Mouse (Mus musculus) CH12.LX (cell line): Measurements from ENCODE around the gene Ndufv3. TPM values are rescaled to one million over a fixed set of nuclear protein-coding genes. Genes with fewer than 3 reads are reported as not detected.

ENCODE experiments used
- DNase-seq: peaks from one replicate; pipeline ENCODE4 v3.0.0-alpha.2; 2013; ENCODE audit errors: extremely low read depth
- H3K27ac ChIP-seq: 2 replicates; pipeline ENCODE4 v1.5.1; 2012; ENCODE audit warnings: low read depth, mild to moderate bottlenecking, control low read depth, moderate library complexity; ENCODE audit not compliant: insufficient read depth
- H3K27me3 ChIP-seq: replicated peaks from 2 replicates; pipeline ENCODE3; 2012; ENCODE audit warnings: inconsistent platforms
- H3K36me3 ChIP-seq, 2 experiments: replicated peaks in 1 of 2; 2 replicates each; pipeline versions ENCODE3 to v1.6.1; 2012; ENCODE audit warnings: inconsistent platforms in 1 of 2, low read length in 1 of 2, mild to moderate bottlenecking in 1 of 2, mixed read lengths in 1 of 2, moderate library complexity in 1 of 2; ENCODE audit not compliant: control insufficient read depth in 1 of 2, insufficient read depth in 1 of 2
- H3K4me1 ChIP-seq, 2 experiments: 2 replicates each; pipeline ENCODE4 v1.6.1; 2012; ENCODE audit warnings: inconsistent platforms in 1 of 2, moderate library complexity in 1 of 2; ENCODE audit not compliant: insufficient read depth in 2 of 2, control insufficient read depth in 1 of 2
- H3K4me2 ChIP-seq: 2 replicates; pipeline ENCODE4 v1.6.1; 2012; ENCODE audit warnings: low read depth, mild to moderate bottlenecking, control low read depth; ENCODE audit not compliant: poor library complexity, insufficient read depth, severe bottlenecking
- H3K4me3 ChIP-seq, 3 experiments: fragments of 150-350 bp in 1 of 3; sonication (generic) in 1 of 3; replicated peaks in 1 of 3; 2 replicates each; pipeline versions ENCODE3 to v1.5.1; 2011 to 2012; ENCODE audit warnings: low read depth in 2 of 3, low read length in 2 of 3, mild to moderate bottlenecking in 2 of 3, moderate library complexity in 2 of 3, control low read depth in 1 of 3, improper control_type of control experiment in 1 of 3, inconsistent platforms in 1 of 3, mixed read lengths in 1 of 3; ENCODE audit not compliant: poor library complexity in 1 of 3
- H3K79me2 ChIP-seq: replicated peaks from 2 replicates; pipeline ENCODE4 v1.6.1; 2012; ENCODE audit warnings: mild to moderate bottlenecking, moderate library complexity; ENCODE audit not compliant: control insufficient read depth, poor library complexity, insufficient read depth, severe bottlenecking; ENCODE audit errors: extremely low read depth
- H3K9ac ChIP-seq: 2 replicates; pipeline ENCODE4 v1.6.1; 2012; ENCODE audit warnings: low read depth, mild to moderate bottlenecking, control low read depth, moderate library complexity; ENCODE audit not compliant: insufficient read depth
- H3K9me3 ChIP-seq: replicated peaks from 2 replicates; pipeline ENCODE3; 2012; ENCODE audit warnings: low read length, inconsistent platforms, mixed read lengths
- CHD1 ChIP-seq: IDR thresholded peaks from 2 replicates; pipeline ENCODE4 v1.6.1; 2012; ENCODE audit warnings: low read depth, low read length, improper control_type of control experiment, inconsistent platforms
- ELF1 ChIP-seq: IDR thresholded peaks from 2 replicates; pipeline ENCODE4 v1.6.1; 2014; ENCODE audit warnings: low read depth, mild to moderate bottlenecking, inconsistent platforms, low read length, improper control_type of control experiment
- EP300 ChIP-seq: IDR thresholded peaks from 2 replicates; pipeline ENCODE4 v1.6.1; 2011; ENCODE audit warnings: low read length, improper control_type of control experiment
- IRF4 ChIP-seq: IDR thresholded peaks from 2 replicates; pipeline ENCODE4 v1.6.1; 2014; ENCODE audit warnings: low read depth, mild to moderate bottlenecking, inconsistent platforms, low read length, improper control_type of control experiment
- JUND ChIP-seq: conservative IDR thresholded peaks from 2 replicates; pipeline ENCODE4 v1.6.1; 2011; ENCODE audit warnings: low read depth, low read length, improper control_type of control experiment
- MAFK ChIP-seq: IDR thresholded peaks from 2 replicates; pipeline ENCODE4 v1.6.1; 2011; ENCODE audit warnings: low read length, improper control_type of control experiment; ENCODE audit not compliant: insufficient replicate concordance
- MAX ChIP-seq: IDR thresholded peaks from 2 replicates; pipeline ENCODE4 v1.6.1; 2011; ENCODE audit warnings: low read length, improper control_type of control experiment
- PAX5 ChIP-seq: IDR thresholded peaks from 2 replicates; pipeline ENCODE4 v1.6.1; 2012; ENCODE audit warnings: low read length, inconsistent platforms, mixed read lengths
- RAD21 ChIP-seq: IDR thresholded peaks from 2 replicates; pipeline ENCODE4 v1.6.1; 2011; ENCODE audit warnings: low read depth, mild to moderate bottlenecking, low read length, improper control_type of control experiment, moderate library complexity
- RCOR1 ChIP-seq: conservative IDR thresholded peaks from 2 replicates; pipeline ENCODE4 v1.6.1; 2012; ENCODE audit warnings: low read depth, mild to moderate bottlenecking, inconsistent platforms, low read length, improper control_type of control experiment
- SIN3A ChIP-seq: IDR thresholded peaks from 2 replicates; pipeline ENCODE4 v1.6.1; 2012; ENCODE audit warnings: low read length, improper control_type of control experiment, inconsistent platforms
- SMC3 ChIP-seq: IDR thresholded peaks from 2 replicates; pipeline ENCODE4 v1.6.1; 2011; ENCODE audit warnings: low read depth, low read length, improper control_type of control experiment
- TBP ChIP-seq: conservative IDR thresholded peaks from 2 replicates; pipeline ENCODE4 v1.6.1; 2011; ENCODE audit warnings: low read depth, low read length, improper control_type of control experiment
- USF1 ChIP-seq: IDR thresholded peaks from 2 replicates; pipeline ENCODE4 v1.6.1; 2014; ENCODE audit warnings: low read depth, mild to moderate bottlenecking, inconsistent platforms, low read length, improper control_type of control experiment
- ZKSCAN1 ChIP-seq: IDR thresholded peaks from 2 replicates; pipeline ENCODE4 v1.6.1; 2012; ENCODE audit warnings: low read depth, inconsistent platforms, low read length, improper control_type of control experiment, borderline replicate concordance
- ZMIZ1 ChIP-seq: IDR thresholded peaks from 2 replicates; pipeline ENCODE4 v1.6.1; 2012; ENCODE audit warnings: low read depth, mild to moderate bottlenecking, inconsistent platforms, low read length, improper control_type of control experiment
- ZNF384 ChIP-seq: IDR thresholded peaks from 2 replicates; pipeline ENCODE4 v1.6.1; 2012; ENCODE audit warnings: low read depth, low read length, improper control_type of control experiment, inconsistent platforms
- dilution Hi-C: fragments of 300-500 bp; cut with MboI; formaldehyde crosslinking; loops from 2 replicates; pipeline ENCODE4 v1.14.3; 2020; ENCODE audit warnings: low sequenced_read_pairs; ENCODE audit not compliant: extremely low pct_unique_long_range_greater_than_20kb, extremely low pct_ligation_motif_present
- in situ Hi-C: fragments of 300-500 bp; cut with MboI; formaldehyde crosslinking; loops from 3 replicates; pipeline ENCODE4 v1.14.3; 2019; ENCODE audit warnings: low sequenced_read_pairs, low pct_ligation_motif_present, low pct_unique_long_range_greater_than_20kb, mixed read lengths
- polyA plus RNA-seq: library from polyadenylated mRNA; unstranded; fragments of >175 nt; gene quantifications from 2 replicates; pipeline ENCODE4 v1.2.1, GENCODE M21; 2012; ENCODE audit warnings: low read depth; ENCODE audit not compliant: insufficient read length
- total RNA-seq, 2 experiments: library from RNA; depleted of rRNA; stranded (reverse); fragments of 300-350 nt in 1 of 2; fragments of >200 nt in 1 of 2; gene quantifications; 2 replicates each; pipeline ENCODE4 v1.2.3; 2012 to 2014

Gene Ndufv3
- total and polyA plus RNA-seq, 3 experiments: 292 to 409 (median 298) TPM

GRCm38 (mm10) chr17:31479108-31479844, 40.6 kb upstream of the Ndufv3 start:
- TF ChIP-seq IRF4 (no peak), RCOR1 (no peak), USF1 (no peak)
- TF ChIP-seq, all 38 proteins: peak for 0
- no peaks in the 10 kb centered on the region for H3K9me3 ChIP-seq
- dilution Hi-C loops: no loop called here
- DNase-seq: no peak
- H3K4me2 ChIP-seq: no peak overlapping the region
- H3K79me2 ChIP-seq: no peaks in the 10 kb centered on the region
- no peak overlapping the region for H3K27ac ChIP-seq
- H3K4me1 ChIP-seq: peaks cover 2 to 7% of the 10 kb centered on the region in 2 experiments
- H3K27me3 ChIP-seq: peaks cover 28% of the 10 kb centered on the region
- H3K4me3 ChIP-seq: no peak overlapping the region
- no peak overlapping the region for H3K9ac ChIP-seq
- no peaks in the 10 kb centered on the region for H3K36me3 ChIP-seq
- in situ Hi-C loops: loop anchor here (25.0 kb wide), 1 partner anchor 467 kb away; no protein-coding TSS in a partner anchor

DNA sequence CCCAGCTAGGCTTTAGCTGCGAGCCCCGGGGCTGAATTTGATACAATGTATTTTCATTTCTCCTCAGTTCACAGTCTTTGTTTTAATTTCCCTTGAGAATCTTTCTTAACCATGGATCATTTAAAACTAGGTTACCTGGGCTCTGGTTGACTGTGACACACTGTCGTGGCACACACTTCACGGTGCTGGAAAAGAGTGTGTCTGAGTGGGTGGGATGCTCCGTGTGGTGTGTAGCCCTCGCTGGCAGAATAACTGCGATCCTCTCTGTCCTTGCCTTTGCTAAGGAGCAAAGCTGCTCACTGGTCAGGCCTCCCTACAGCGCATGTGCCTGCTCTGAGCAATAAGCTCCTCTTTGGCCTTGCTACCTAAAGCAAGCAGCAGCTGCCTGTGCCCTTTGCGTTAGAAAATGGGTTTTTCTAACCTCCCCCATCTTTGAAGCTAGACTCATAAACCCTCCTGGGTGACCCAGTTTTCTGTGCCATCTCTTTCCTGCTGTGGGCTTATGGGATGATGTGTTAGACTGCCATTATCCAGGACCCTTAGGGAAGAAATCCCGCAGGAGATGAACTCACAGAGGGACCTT, 33.2 kb upstream of the Ndufv3 start:
- TF ChIP-seq IRF4 (no peak), ZNF384 (no peak), EP300 (no peak), RAD21 (no peak), ZKSCAN1 (no peak), MAFK (no peak), SMC3 (no peak), MAX (no peak)
- peaks cover 0 to 2% of the 10 kb centered on the region in 2 experiments; a peak in 1 of 4 replicates for H3K4me1 ChIP-seq
- dilution Hi-C loops (no loop called here), in situ Hi-C loops (loop anchor here (25.0 kb wide), 1 partner anchor 474 kb away; no protein-coding TSS in a partner anchor)
- H3K27ac ChIP-seq: no peak overlapping the region
- H3K36me3 ChIP-seq: no peaks in the 10 kb centered on the region
- no peak overlapping the region for H3K4me3 ChIP-seq
- no peak overlapping the region for H3K9ac ChIP-seq
- no peak for DNase-seq
- H3K27me3 ChIP-seq: peaks cover 13% of the 10 kb centered on the region
- no peak overlapping the region for H3K4me2 ChIP-seq
- H3K79me2 ChIP-seq: no peaks in the 10 kb centered on the region
- H3K9me3 ChIP-seq: no peaks in the 10 kb centered on the region

- H3K4me3 ChIP-seq: no peak overlapping the region
- H3K79me2 ChIP-seq: no peaks in the 10 kb centered on the region
- H3K27ac ChIP-seq: no peak overlapping the region
- peaks cover 0 to 2% of the 10 kb centered on the region in 2 experiments; a peak in 1 of 4 replicates for H3K4me1 ChIP-seq
- TF ChIP-seq IRF4 (no peak), JUND (no peak), ZMIZ1 (no peak), PAX5 (no peak), CHD1 (no peak), SIN3A (no peak), ELF1 (no peak), TBP (no peak), ZNF384 (no peak), EP300 (no peak), USF1 (no peak)
- H3K9ac ChIP-seq: no peak overlapping the region
- H3K9me3 ChIP-seq: no peaks in the 10 kb centered on the region
- no peak for DNase-seq
- dilution Hi-C loops: no loop called here
- in situ Hi-C loops: loop anchor here (25.0 kb wide), 1 partner anchor 475 kb away; no protein-coding TSS in a partner anchor
- H3K36me3 ChIP-seq: no peaks in the 10 kb centered on the region
- no peak overlapping the region for H3K4me2 ChIP-seq
- peaks cover 11% of the 10 kb centered on the region for H3K27me3 ChIP-seq
Measured at GRCm38 (mm10) chr17:31487433-31488060, 32.4 kb upstream of the Ndufv3 start.
